Mouse (Mus musculus): Measurements from ENCODE around the gene Cep295nl.
A peak's percentile ranks its signal among the peaks of the same experiment; 100 is the strongest.

Gene Cep295nl

DNA sequence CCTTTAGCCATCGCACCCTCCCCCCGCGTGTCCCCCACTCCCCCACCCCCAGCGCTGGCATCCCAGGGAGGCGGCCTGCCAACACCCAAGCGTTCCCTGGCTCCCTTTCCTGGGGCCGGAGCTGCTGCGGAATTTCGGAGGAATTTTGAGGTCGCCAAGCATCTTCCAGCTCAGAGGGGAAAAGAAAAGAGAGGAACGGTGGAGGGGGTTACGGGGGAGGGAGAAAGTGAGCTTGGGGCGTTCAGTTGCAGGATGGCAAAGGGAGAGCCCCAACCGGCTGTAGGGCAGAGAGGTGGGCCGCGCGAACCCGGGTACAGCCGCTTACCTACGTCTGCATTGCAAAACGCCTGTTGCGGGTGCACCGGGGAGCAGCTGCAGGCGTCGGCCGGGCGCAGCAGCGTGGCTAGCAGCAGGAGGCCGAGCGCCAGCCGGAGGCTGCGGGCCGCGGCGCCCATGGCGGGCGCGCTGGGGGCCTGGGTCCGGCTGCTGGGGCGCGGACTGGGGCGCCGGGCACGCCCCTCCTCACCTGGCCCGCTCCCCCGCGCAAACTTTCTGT, 12.4 kb upstream of the Cep295nl start:
- peak; percentile 41 to 59 for DNase-seq

DNA sequence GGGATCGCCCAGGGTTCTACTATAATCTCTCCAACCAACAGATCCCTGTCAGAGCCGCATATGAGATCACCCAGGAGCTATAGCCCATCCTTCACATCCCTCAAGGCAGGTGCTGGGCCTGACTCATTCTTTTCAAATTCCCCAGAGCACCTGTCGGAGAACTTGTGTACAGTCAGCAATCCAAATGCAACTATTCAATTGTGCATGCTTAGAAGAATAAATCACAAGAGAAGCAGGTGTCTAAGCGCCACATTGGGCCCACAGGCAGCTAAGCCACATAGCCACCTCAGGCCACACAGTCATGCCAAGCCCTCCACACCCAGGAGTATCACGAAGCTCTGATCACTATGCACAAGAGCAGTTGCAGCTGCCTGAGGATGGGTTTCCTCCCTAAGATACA, 7.2 kb upstream of the Cep295nl start:
- DNase-seq = no peak

GRCm38 (mm10) chr11:118348877-118349276, 6.6 kb upstream of the Cep295nl start:
- no peak for DNase-seq

DNA sequence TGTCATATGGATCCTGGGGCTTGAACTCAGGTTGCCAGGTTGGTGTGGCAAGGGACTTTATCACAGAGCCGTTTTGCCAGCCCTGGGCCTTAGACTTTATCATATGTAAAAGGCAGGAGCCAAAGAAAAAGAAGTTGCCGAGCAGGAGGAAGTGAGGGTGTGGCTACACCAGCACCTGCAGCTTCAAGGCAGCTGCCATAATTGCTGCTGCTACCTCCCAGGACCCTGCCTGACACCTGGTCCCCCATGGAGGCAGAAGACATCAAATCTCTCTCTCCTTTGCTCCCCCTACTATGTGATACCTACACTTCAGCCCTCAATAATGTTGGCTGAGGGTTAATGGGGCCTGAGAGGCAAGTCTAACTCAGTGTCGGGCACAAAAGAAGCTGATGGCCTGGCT, 6.1 kb upstream of the Cep295nl start:
- no peak for DNase-seq

DNA sequence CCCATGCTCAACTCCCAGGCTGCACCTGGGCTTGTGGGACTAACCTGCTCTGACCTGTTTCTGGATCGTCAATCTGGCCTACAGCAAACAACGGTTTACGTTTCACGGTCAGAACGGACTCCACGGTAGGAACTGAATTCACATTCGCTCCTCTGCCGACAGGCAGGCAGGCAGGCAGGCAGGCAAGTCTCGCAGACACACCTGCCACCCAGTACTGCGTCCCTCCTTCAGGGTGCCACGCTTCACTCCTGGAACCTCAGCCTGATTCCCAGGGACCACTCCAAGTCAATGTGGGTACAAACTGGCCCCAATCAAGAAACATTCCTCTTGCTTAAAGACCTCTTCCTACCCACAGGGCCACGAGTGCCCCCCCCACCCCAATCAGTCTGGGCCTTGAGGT, 5.6 kb upstream of the Cep295nl start:
- DNase-seq = no peak

- DNase-seq = no peak
Measured at GRCm38 (mm10) chr11:118347391-118347790, 5.1 kb upstream of the Cep295nl start.

GRCm38 (mm10) chr11:118346395-118347096, 4.2 kb upstream of the Cep295nl start:
- no peak for DNase-seq

DNA sequence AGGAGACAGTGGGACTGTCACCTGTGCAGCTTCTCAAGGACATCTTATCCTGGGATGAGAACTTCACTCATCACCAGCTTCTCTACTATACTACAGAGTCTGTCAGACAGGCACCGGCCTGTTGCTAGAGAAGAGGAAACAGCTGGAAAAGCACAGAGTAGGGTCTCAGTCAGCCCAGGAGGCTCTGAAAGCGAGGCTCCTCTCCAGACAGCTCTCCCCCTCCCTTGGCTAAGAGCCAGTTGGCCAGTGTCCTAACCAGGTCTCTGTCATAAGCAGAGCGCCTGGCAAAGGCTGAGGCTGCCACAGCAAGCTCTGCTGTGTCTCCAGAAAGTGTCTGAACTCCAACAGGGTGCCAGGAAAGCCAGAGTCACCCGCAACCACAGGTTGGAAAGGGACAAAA, 3.4 kb upstream of the Cep295nl start:
- peak; percentile 80 to 90 for DNase-seq

DNA sequence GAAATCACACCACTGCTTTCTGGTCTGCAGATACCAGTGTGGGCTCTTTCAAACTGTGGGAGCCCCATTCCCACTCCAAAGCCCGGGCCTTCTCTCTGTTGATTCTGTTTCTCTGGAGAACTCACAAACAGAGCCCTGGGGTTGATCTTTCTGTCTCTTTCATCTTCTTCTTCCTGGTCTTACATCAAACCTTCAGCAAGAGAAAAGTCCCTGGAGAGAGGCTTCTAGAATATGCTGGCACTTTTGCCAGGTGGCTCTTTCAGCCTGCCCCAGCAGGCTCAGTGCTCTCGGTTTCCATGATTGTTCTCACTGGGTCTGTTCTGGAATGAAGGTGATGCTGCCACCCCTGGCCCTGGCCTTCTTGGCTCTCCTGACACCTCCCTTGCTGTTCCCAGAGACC, 1.3 kb upstream of the Cep295nl start:
- DNase-seq = no peak

- no peak for DNase-seq
Measured at GRCm38 (mm10) chr11:118337491-118338168, 4.7 kb downstream of the Cep295nl start.

GRCm38 (mm10) chr11:118333431-118333830, 8.9 kb downstream of the Cep295nl start:
- DNase-seq = no peak

DNA sequence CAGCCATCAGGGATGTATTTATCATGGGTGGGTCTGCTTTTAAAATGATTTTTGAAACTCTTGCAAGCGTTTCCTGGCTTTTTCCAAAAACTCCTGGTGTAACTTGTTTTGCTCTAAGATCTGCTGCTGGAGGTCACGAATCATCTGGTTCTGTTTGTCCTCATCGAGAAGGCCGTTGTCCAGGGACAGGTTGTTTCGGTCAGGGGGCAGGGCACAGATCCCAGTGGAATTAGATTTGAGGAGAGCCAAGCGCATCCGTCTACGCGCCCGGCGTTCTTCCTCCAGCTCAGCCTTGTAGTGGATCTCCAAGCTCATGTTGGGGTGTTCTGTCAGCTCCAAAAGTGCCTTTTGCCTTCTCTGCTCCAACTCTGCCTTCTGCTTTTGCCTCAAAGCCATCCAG, 9.9 kb downstream of the Cep295nl start:
- DNase-seq = no peak

DNA sequence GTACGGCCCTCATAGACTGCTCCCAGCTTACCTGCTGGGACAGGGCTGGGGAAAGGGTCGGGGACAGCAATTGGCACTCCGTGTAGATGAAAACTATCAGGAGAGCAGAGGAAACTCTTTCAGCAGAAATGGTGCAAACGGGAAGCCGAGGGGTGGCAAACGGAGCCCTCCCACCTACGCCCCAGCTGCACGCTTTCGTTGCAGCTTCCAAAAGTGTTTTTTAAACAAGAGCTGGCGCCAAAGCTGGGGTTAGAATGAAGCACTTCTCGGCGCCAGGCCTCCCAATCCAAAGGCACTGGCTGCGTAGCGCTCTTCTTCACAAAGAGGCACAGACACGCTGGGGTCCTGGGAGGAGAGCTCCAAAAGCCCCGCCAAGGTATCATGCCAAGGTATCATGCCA, 11.5 kb downstream of the Cep295nl start:
- DNase-seq = no peak

DNA sequence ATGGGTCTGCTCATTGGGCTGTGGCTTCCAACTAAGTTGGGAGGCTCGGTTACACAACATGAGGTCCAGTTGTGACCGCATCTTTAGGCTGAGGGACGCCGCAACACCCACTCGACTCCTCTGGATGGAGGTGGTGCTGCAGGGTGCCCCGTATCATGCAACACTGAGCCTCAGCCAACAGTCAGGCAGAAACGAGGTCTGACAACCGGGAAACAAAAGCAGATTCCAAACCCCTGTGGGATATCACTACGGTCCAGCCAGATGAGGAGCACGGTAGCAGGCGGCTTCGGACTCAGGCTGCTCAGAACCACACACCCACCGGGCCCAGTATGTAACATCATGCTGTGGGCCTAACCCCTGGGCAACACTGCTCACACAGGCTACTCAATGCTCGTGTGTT, 11.9 kb downstream of the Cep295nl start:
- DNase-seq = no peak

- DNase-seq = no peak
Measured at GRCm38 (mm10) chr11:118328947-118329346, 13.4 kb downstream of the Cep295nl start.

DNA sequence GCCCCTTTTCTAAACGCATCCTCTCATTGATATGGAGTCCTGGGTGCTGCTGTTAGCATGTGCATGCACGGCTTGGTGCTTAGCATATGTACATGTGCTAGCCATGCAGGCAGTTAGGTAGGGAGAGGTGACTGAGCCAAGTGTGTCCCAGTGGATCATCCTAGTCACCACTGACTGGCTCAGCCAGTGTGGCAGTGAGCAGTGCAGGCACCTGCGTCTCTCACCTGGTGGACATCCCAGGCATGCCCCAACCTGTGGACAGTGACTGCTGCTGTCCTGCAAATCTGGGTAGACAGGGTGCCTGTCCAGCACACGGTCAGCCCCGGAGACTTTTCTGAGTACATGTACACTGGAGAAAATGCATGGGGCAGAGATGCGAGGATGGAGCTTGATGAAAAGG, 13.8 kb downstream of the Cep295nl start:
- no peak for DNase-seq

DNA sequence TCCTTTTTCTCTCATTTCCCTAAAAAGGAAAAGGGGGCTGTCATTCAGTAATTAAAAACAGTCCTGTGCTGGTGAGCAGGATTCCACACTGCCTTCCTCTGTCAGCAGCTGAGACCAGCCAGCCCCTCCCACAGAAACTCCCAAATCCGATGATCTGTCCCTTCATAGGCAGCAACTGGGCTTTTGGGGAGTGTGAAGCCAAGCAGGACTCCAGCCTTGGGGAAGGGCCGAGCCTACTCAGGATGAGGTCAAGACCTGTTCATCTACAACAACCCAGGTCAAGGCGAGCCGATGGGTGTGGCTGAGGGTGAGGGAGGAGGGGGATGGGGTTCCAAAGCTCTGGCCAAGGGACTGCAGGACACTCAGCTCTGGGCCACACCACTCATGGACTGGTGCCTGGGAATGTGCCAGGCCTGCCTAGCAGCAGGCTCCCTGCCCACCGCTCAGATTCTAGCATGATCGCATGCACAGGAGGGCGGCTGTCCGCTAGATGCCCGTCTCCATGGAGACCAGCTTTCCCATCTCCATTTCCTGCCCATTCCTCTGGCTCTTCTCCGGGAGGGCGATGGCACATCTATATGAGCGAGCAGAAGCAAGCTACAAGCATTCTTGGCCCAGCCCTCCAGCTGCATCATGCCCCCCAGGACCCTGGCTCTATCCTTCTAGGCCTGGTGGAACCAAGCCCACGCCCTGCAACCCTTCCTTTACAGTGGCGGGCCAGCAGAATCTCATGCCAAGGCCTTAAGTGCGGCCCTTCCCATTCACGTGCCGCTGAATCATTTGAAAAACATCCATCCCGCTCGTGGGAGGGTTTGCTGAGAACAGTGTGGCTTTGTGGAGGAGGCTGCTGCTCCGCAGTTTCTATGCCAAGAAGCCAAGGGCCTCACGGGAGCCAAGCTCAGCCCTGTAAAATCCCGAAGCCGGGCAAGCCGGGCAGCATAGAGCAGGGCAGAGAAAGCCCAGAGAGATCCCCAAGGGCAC, 15.0 kb downstream of the Cep295nl start:
- DNase-seq = peak; percentile 90 to 92

GRCm38 (mm10) chr11:118326491-118326890, 15.8 kb downstream of the Cep295nl start:
- DNase-seq = no peak

GRCm38 (mm10) chr11:118324541-118324940, 17.8 kb downstream of the Cep295nl start:
- no peak for DNase-seq

DNA sequence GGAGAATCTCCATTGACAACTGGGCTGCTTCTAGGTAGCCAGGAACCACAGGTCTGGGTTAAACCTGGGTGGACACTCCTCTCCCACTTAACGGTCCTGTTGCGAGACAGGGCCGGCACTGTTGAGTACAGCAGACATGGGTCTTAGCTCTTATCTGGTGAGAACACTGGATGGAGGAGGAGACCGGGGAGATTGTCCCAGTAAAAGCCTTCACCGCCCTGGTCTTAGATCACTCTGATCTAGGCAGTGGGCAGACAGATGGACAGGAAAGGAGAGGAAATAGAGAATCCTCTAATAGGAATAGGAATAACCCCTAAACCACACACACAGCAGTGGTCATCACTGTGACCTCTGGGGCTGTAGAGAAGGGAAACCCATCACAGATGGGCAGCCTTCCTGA, 18.3 kb downstream of the Cep295nl start:
- no peak for DNase-seq

GRCm38 (mm10) chr11:118322647-118323046, 19.7 kb downstream of the Cep295nl start:
- DNase-seq = no peak

- no peak for DNase-seq
Measured at GRCm38 (mm10) chr11:118321971-118322370, 20.3 kb downstream of the Cep295nl start.

DNA sequence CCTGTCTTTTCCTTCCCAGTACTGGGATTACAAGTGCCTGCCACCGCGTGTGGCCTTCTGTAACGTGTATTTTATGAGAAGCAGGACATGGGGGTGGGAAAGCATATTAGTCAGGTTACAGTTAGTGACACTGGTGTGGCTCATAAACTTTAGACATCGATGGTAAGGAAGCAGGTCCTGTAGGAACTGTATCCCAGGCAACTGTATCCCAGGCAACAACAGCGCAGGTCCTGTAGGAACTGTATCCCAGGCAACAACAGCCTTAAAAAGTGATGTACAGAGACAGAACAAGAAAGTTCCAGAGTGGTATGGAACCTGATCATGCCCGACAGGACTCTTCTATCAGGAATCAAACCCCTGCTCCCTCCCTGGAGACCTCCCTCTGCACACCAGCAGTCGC, 20.8 kb downstream of the Cep295nl start:
- no peak for DNase-seq

All from cerebellum, postnatal 14 days (tissue).